Mouse (Mus musculus): ENCODE data around the gene Ttyh2. TPM values are rescaled to one million over a fixed set of nuclear protein-coding genes. Genes with fewer than 3 reads are reported as not detected.

Ttyh2 gene
- polyA plus RNA-seq, 1 experiment from 2014 or later: 15.9 TPM

DNA sequence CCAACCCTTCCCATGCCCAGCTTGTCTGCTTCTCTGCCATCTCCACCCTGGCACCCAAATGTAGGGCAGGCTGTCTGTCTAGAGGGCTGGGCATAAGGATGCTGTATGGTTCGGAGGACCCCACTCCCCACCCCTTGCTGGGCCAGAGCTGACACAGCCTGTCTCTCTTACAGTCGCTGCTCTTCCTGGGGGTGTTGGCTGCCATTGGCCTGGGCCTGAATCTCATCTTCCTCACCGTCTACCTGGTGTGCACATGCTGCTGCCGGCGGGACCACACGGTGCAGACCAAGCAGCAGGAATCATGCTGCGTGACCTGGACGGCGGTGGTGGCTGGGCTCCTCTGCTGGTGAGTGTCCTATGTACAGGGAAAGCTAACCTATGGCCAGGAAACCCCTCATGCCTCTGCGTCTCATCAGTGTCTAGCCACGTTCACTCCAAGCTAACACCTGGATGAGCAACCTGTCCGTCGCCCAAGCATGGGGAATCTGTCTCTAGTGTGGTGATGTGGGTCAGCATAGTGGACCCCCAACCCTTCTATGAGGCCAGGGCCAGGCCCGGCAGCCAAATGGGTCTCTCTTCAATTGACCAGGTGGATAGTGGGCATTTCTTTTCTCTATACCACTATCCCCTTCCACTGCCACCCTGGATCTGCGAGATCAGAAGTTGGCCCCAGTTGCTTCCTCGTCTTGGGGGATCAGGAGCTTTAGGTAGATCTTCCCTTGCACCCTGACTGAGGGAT is 11.2 kb downstream of the Ttyh2 start:
- H3K27ac ChIP-seq: peak overlapping the region; percentile 62
- WGBS: 89% methylated on average over 16 of the region's 16 CpGs
- DNase-seq (ENCODE audit: low spot score): no peak
- no peaks in the 10 kb centered on the region for H3K27me3 ChIP-seq (ENCODE audit: insufficient read depth, poor library complexity, severe bottlenecking)
- H3K9me3 ChIP-seq: no peaks in the 10 kb centered on the region
- H3K4me1 ChIP-seq (replicated peaks): peaks cover 46% of the 10 kb centered on the region
- H3K4me3 ChIP-seq: no peak overlapping the region
- H3K36me3 ChIP-seq: peaks cover 17% of the 10 kb centered on the region; the same call in 1 of the 2 replicates

- peaks cover 17% of the 10 kb centered on the region; the same call in 1 of the 2 replicates for H3K36me3 ChIP-seq
- H3K4me1 ChIP-seq (replicated peaks): peaks cover 56% of the 10 kb centered on the region
- H3K4me3 ChIP-seq: no peak overlapping the region
- 64% methylated on average over 10 of the region's 10 CpGs for WGBS
- no peaks in the 10 kb centered on the region for H3K27me3 ChIP-seq (ENCODE audit: insufficient read depth, poor library complexity, severe bottlenecking)
- H3K9me3 ChIP-seq: no peaks in the 10 kb centered on the region
- H3K27ac ChIP-seq: peak overlapping the region; percentile 64
- DNase-seq (ENCODE audit: low spot score): no peak
These were observed 12.4 kb downstream of the Ttyh2 start for GRCm38 (mm10) chr11:114687574-114688188.

DNA sequence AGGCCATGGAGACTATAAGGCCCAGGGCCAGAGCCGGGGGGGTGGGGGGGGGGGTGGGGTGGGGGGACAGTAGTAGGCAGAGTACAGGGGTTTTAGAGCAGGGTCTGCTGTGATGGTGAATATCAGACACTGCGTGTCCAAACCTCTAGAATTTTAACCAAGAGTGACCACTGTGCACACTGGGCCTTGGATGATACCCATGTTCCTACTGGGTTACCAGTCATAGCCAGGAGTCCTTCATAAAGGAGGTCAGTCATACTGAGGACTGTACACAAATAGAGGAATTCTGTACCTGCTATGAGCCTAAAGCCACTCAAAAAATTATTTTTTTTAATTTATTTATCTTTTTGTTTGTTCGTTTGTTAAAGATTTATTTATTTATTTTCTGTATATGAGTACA is 13.5 kb downstream of the Ttyh2 start:
- H3K4me3 ChIP-seq: no peak overlapping the region
- peaks cover 17% of the 10 kb centered on the region; the same call in 1 of the 2 replicates for H3K36me3 ChIP-seq
- no peaks in the 10 kb centered on the region for H3K9me3 ChIP-seq
- H3K27me3 ChIP-seq (ENCODE audit: insufficient read depth, poor library complexity, severe bottlenecking): no peaks in the 10 kb centered on the region
- no peak for DNase-seq (ENCODE audit: low spot score)
- no peak overlapping the region for H3K27ac ChIP-seq
- WGBS: 91% methylated on average over 2 of the region's 3 CpGs
- H3K4me1 ChIP-seq (replicated peaks): peaks cover 57% of the 10 kb centered on the region

- DNase-seq (ENCODE audit: low spot score): no peak
- H3K4me3 ChIP-seq: no peak overlapping the region
- peaks cover 21% of the 10 kb centered on the region; the same call in 1 of the 2 replicates for H3K36me3 ChIP-seq
- WGBS: 96% methylated on average over 15 of the region's 15 CpGs
- H3K9me3 ChIP-seq: no peaks in the 10 kb centered on the region
- H3K4me1 ChIP-seq (replicated peaks): peaks cover 42% of the 10 kb centered on the region
- no peak overlapping the region for H3K27ac ChIP-seq
- H3K27me3 ChIP-seq (ENCODE audit: insufficient read depth, poor library complexity, severe bottlenecking): no peaks in the 10 kb centered on the region
These were observed 15.0 kb downstream of the Ttyh2 start for GRCm38 (mm10) chr11:114690192-114690591.

DNA sequence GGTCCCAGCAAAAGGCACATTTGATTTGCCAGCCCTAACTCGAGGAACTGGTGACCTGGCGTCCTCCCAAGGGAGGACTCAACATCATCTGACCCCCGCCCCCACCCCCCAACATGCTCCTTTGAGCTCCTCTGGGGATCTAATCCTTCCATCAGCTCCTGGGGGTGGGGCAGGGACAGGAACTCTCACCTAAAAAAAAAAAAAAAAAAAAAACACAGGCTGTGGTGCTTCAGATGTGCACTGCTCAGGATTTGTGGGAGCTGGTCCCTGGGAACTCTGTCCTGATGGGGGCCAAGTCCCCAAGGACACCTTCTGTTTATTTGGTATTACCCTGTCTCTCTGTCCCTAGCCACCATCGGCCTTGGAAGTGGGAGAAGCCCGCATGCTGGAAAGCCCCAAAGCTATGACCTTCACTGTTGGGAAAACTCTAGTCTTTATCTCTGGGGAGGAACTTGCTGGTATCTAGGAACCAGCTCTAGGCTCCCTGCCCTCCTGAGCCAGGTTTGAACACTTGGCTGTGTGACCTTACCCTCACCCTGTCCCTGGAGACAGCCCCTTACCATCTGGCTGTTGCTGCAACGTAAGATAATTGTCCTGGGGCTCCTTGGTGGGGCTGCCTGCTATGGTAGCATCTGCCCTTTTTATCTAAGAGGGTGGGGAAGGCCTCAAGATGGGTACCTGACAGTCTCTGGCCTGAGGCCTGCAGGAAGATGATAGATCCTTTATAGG is 16.4 kb downstream of the Ttyh2 start:
- peaks cover 30% of the 10 kb centered on the region for H3K4me1 ChIP-seq (replicated peaks)
- 60% methylated on average over 6 of the region's 6 CpGs for WGBS
- no peaks in the 10 kb centered on the region for H3K27me3 ChIP-seq (ENCODE audit: insufficient read depth, poor library complexity, severe bottlenecking)
- H3K4me3 ChIP-seq: no peak overlapping the region
- no peak for DNase-seq (ENCODE audit: low spot score)
- H3K9me3 ChIP-seq: no peaks in the 10 kb centered on the region
- H3K27ac ChIP-seq: no peak overlapping the region
- H3K36me3 ChIP-seq: peaks cover 19% of the 10 kb centered on the region

- no peak for DNase-seq (ENCODE audit: low spot score)
- H3K27ac ChIP-seq: no peak overlapping the region; the same call in 1 of the 2 replicates
- WGBS: 40% methylated on average over 7 of the region's 7 CpGs
These were observed 17.4 kb downstream of the Ttyh2 start for GRCm38 (mm10) chr11:114692601-114693000.

DNA sequence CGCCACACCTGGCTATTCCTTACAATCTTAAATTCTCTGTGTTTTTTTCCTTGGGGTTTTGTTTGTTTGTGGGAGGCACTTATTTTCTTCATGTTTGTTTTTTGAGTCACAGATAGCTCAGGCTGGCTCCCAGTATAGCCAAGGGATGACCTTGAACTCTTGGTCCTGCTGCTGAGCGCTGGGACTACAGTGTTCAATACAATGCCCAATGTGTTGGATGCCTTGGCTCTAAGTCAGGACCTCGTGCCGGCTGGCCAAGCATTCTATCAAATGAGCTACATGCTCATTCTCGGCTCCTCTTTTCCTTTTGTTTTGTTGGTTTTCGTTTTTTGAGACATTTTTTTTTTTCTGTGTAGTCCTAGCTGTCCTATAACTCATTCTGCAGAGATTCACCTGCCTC is 18.2 kb downstream of the Ttyh2 start:
- peaks cover 20% of the 10 kb centered on the region for H3K4me1 ChIP-seq (replicated peaks)
- H3K9me3 ChIP-seq: no peaks in the 10 kb centered on the region
- DNase-seq (ENCODE audit: low spot score): no peak
- peaks cover 23% of the 10 kb centered on the region for H3K36me3 ChIP-seq
- H3K4me3 ChIP-seq: no peak overlapping the region
- H3K27me3 ChIP-seq (ENCODE audit: insufficient read depth, poor library complexity, severe bottlenecking): no peaks in the 10 kb centered on the region
- H3K27ac ChIP-seq: no peak overlapping the region
- 85% methylated on average over 6 of the region's 6 CpGs for WGBS

More at GRCm38 (mm10) chr11:114692601-114693000, 17.4 kb downstream of the Ttyh2 start:
- H3K4me1 ChIP-seq (replicated peaks): peaks cover 25% of the 10 kb centered on the region
- no peaks in the 10 kb centered on the region for H3K9me3 ChIP-seq
- no peak overlapping the region for H3K4me3 ChIP-seq
- peaks cover 23% of the 10 kb centered on the region for H3K36me3 ChIP-seq
- no peaks in the 10 kb centered on the region for H3K27me3 ChIP-seq (ENCODE audit: insufficient read depth, poor library complexity, severe bottlenecking)

GRCm38 (mm10) chr11:114694451-114694850 is 19.2 kb downstream of the Ttyh2 start:
- WGBS: 84% methylated on average over 2 of the region's 2 CpGs

DNA sequence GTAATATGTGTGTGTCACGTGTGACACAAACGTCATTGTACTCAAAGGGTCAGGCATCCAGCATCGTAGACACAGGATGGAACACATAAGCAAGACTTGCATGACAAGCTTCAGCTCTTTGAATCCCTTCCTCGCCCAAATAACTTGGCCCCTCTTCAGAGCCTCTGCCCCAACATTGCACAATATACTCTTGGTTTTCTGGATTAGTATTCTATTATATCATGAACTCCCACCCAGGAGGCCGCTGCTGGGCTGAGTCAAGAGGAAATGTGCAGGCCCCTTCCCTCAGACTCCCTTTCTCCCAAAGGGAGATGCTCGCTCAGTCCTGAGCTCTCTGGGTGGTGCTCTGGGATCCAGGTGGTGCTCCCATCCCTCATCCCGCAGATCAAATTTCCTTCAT is 23.3 kb downstream of the Ttyh2 start:
- H3K36me3 ChIP-seq: peaks cover 19% of the 10 kb centered on the region
- H3K27me3 ChIP-seq (ENCODE audit: insufficient read depth, poor library complexity, severe bottlenecking): no peaks in the 10 kb centered on the region
- no peak overlapping the region for H3K27ac ChIP-seq
- WGBS: 92% methylated on average over 7 of the region's 7 CpGs
- H3K9me3 ChIP-seq: no peaks in the 10 kb centered on the region
- H3K4me1 ChIP-seq (replicated peaks): peaks cover under 1% of the 10 kb centered on the region
- H3K4me3 ChIP-seq: no peak overlapping the region
- DNase-seq (ENCODE audit: low spot score): no peak

More at GRCm38 (mm10) chr11:114694451-114694850, 19.2 kb downstream of the Ttyh2 start:
- peaks cover 27% of the 10 kb centered on the region for H3K36me3 ChIP-seq
- H3K4me3 ChIP-seq: no peak overlapping the region
- H3K9me3 ChIP-seq: no peaks in the 10 kb centered on the region
- H3K27ac ChIP-seq: no peak overlapping the region
- peaks cover 20% of the 10 kb centered on the region for H3K4me1 ChIP-seq (replicated peaks)
- no peaks in the 10 kb centered on the region for H3K27me3 ChIP-seq (ENCODE audit: insufficient read depth, poor library complexity, severe bottlenecking)
- DNase-seq (ENCODE audit: low spot score): no peak

DNA sequence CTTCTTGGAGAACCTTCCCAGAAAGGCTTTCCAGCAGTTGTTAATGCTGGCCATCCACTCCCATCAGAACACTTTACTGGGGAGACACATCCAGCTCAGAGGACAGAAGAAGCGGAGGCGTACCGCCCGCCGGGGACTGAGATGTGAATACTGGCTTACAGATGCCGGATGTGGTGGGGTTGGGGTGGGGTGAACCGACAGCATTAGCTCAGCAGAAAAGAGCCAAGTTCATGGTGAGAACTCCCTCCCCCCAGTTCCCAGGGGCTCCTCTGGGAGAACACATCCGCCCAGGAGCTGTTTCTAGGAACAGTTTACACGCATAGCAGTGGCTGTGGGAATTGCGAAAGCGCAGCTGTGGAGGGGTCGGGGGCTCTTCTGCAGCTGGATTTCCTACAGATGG is 24.3 kb downstream of the Ttyh2 start:
- 89% methylated on average over 12 of the region's 12 CpGs for WGBS
- Histone ChIP-seq H3K36me3 (peaks cover 19% of the 10 kb centered on the region), H3K4me3 (no peak overlapping the region), H3K4me1 (replicated peaks) (peaks cover 11% of the 10 kb centered on the region), H3K9me3 (no peaks in the 10 kb centered on the region), H3K27ac (no peak overlapping the region), H3K27me3 (ENCODE audit: insufficient read depth, poor library complexity, severe bottlenecking) (no peaks in the 10 kb centered on the region)
- no peak for DNase-seq (ENCODE audit: low spot score)

- no peak for DNase-seq (ENCODE audit: low spot score)
- 93% methylated on average over 15 of the region's 15 CpGs for WGBS
- Histone ChIP-seq H3K27me3 (ENCODE audit: insufficient read depth, poor library complexity, severe bottlenecking) (no peaks in the 10 kb centered on the region), H3K27ac (no peak overlapping the region), H3K36me3 (peaks cover 8% of the 10 kb centered on the region; the same call in 1 of the 2 replicates), H3K4me3 (no peak overlapping the region), H3K4me1 (replicated peaks) (peaks cover 16% of the 10 kb centered on the region), H3K9me3 (no peaks in the 10 kb centered on the region)
These were observed 27.2 kb downstream of the Ttyh2 start for GRCm38 (mm10) chr11:114702311-114702995.

GRCm38 (mm10) chr11:114702996-114703361 is 27.7 kb downstream of the Ttyh2 start:
- Histone ChIP-seq H3K27me3 (ENCODE audit: insufficient read depth, poor library complexity, severe bottlenecking) (no peaks in the 10 kb centered on the region), H3K4me3 (no peak overlapping the region), H3K9me3 (no peaks in the 10 kb centered on the region), H3K27ac (no peak overlapping the region), H3K36me3 (peaks cover 11% of the 10 kb centered on the region), H3K4me1 (replicated peaks) (peaks cover 16% of the 10 kb centered on the region)
- no peak for DNase-seq (ENCODE audit: low spot score)
- WGBS: 90% methylated on average over 6 of the region's 6 CpGs

Measured in hindbrain, embryonic 10.5 days (tissue).